Mouse (Mus musculus): ENCODE data around the gene Tmem229b.
"Not testable (repeated sequence)": the region's sequence is repeated elsewhere in the genome, so short reads cannot be mapped to it uniquely, and the experiment has no call there.

Gene Tmem229b

DNA sequence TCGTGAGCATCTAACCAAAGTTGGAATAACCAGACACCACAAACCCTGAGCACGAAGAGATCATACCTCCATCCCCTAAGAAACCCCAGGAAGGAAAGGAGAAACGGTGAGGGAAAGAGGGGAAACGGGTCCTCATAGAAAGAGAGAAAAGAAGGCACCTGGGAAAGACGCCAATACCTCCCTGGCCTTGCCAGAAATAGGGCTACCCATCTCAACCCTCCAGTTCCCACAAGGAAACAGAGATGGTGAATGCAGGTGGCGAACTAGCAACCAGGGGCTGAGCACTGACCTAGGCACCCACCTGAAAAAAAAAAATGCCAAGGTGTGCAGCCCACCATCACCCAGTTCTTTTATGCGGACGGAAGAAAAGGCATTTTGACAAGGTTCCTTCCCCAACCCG, 1.4 kb downstream of the Tmem229b start:
- DNase-seq, result no peak

DNA sequence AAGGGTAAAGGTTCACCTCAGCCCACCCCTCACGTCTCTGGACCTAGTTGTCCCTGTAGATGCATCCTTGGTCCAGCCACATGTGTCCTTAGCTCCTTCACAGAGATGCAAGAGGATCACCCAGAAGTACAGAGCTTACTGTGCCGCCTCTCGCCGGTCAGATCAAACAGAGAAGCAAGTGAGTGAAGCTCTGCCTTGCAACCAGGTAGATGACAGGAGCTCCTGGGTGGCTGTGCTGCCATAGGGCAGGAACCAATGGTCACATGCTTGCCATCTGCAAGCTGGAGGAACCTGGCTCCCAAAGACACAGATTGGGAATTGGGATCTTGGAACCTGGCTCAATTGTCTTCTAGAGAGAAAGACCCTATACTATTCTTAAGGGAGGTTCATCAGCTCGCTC, 2.0 kb downstream of the Tmem229b start:
- no peak for DNase-seq

DNA sequence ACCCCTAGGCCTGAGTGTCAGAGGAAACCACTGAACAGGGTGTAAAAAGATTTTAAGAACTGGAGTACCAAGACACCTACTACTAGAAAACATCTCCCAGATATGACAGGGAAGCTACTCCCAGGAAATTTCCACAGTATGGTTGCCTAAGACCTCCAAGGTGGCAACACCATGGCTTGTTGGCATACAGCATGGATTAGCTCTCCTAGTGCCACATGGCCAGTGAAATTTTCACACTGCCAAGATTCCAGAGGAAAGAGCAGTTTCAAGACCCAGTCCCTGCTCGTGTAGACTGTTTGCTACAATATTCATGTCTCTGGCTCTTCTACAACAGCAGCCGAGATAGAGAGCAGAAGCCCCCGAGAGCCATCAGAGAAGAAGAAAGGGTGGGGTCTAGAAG, 4.4 kb downstream of the Tmem229b start:
- DNase-seq, result no peak

DNA sequence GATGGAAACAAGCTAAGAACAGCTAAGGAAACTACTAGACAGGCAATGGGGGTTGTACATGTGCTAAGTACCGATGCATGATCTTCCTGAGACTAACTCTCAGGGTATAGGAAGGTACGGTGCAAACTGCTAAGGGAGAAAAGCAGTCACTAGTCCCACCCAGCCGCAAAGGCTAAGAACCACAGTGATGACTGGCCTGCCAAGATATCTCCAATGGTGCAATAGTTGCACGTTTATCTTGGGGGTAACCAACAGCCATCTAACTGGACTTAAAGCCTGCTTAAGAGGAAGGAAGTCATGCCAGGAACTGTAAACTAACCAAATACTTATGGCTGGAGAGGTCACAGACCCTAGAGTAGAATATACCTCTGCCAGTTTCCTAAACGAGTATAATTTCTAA, 5.0 kb downstream of the Tmem229b start:
- DNase-seq, result no peak

DNA sequence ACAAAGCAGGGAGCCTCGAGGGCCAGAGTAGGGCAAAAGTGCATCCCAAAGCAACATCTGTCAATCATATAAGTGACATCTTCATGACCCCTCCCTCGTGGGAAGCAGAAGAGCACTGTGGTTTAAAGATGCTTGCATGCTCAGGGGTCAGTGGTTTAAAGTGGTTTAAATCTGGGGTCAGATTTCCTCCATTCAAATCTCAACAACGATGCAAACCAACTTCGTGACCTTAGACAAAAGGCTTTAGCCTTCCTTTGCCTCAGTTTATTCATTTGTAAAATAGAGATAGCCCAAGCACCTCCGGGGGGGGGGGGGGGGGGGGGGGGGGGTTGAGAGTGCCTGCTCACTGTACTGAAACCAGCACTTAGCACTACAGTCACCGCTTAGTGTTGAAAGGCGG, 10.7 kb downstream of the Tmem229b start:
- DNase-seq, result no peak

DNA sequence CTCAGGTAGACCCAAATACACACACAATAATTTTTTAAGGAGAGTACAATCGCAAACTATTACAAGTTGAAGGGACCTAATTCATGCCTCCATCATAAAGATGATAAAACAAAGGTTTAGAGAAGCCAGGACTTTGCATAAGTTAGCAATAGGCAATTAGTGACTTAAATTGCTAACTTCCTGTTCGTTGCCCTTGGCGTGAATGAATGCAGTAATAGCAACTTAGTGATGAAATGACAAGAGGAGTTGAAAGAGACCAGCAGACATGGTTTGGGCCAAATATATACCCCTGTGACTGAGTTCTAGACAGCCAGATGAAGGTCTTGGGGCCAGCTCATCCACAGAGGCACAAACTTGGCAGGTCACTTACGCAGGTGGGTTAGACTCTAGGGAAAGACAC, 11.2 kb downstream of the Tmem229b start:
- DNase-seq, result no peak

DNA sequence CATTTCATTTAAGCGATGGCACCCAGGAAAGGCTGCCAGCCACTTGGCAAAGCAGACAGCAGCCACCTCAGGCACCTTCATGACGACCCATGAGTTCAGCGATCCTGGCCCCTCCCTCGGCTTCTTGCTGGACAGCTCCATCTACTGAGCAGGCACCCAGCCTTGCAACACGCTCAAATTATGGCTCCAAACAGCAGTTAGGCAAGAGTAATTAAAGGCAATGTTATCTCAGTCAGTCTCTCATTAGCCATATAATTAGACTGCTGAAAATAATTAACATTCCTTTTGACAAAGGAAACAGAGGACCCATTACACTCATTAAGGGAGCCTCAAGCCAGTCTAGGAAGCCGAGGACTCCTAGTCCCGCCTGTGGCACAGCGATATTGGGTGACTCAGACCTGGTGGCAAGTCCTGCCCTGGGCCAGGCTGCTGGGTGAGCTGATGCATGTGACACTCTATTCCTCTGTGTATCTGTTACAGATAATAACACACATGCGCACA, 19.8 kb downstream of the Tmem229b start:
- no peak for DNase-seq

DNA sequence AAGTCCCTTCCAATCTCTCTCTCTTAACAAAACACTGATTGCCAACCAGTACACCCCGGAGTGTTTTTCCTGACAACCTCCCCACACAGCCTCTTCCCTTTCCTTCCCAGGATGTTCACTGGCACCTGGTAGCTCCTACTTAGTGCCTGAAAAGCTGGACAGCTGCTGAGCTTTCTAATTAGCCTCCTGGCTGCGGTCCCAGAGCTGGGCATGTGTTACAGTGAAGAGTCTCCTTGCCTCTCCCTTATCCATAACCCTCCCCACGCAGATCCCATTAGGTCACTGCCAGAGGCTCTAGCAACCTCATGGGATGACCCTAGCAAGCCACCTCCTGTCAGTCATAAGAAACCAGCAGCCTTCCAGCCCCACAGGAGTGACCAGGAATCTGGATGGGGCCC, 23.4 kb downstream of the Tmem229b start:
- no peak for DNase-seq

DNA sequence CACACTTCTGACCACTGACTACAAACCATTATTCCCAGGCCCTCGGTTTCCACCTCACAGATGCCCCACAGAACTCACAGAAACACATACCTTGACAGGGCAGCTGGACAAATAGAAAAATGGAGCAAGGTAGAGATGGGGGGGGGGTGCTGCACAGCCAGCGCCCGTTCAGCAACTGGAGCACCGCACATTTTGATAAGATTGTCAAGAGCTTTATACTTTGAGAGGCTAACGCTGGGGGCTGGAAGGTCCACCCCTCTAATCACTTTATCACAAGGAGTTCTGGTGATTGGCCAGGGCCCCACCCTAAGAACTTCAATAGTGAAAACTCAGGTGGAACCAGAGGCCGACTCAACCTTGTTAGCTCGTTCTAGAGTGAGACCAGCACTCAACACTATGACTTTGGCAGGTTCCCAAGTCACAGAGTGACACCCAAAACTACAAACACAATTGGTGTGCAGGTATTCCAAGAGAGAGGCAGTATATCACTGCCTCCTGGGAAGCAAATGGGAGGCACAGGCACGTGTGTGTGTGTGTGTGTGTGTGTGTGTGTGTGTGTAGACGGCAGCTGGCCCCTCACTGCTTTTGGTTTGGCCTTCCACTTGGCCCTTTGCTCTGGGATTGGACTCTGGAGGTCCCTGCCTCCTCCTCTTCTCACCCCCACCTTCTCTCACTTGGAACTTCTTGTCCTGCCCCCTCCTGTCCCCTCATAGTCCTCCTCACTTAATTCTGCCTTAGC, 24.0 kb downstream of the Tmem229b start:
- DNase-seq, result no peak

DNA sequence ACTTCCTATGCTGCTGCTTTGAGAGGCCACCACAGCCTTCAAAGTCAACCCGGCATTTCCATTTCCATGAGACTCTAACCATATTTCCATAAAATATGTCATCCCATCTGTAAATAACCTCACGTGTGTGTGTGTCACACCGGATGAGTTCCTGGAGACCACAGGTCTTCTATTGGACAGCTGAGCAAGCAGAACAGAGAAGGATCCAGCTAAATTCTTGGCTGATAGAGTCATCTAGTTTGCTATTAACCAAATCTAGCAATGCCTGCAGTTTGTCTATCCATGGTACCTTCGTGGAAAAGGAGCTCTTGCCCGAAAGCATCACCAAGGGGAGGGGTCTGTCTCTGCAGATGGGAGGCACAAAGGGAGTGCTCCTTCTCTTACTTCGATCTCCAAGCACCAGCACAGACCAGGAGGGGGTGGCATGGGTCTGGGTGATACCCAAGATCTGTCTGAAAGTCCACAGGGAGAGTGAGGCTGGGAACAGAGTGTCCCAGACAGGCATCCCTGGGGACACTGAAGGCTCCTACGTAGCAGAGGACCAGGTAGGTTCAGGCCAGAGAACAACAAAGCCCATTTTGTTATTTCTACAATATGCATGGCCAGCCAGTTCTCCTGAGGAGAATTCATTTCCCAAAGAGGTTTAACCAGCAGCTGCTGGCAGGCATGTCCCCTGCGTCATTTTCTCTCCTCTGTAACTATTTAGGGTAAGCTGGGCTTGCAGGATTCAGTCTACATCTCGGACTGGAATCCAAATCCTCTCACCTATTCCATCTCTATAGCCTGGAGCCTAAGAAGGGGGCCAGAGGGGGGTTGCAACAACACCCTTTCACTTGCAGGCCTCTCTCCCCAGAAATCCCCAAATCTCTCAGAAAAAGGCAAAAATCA, 25.2 kb downstream of the Tmem229b start:
- DNase-seq, result no peak

DNA sequence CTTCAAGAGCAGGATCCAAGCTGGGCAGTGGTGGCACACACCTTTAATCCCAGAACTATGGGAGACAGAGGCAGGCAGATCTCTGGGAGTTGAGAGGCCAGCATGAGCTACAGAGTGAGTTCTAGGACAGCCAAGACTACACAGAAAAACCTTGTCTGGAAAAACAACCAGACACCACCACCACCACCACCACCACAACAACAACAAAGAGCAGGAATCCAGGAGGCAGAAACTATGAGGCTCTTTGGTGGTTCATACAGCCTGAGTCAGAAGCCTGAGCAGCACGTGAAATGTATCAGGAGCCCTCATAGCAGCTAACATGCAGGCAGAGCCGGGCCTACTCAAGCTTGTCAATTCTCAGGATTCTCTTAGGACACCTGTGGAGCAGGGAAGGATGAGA, 26.3 kb downstream of the Tmem229b start:
- no peak for DNase-seq

DNA sequence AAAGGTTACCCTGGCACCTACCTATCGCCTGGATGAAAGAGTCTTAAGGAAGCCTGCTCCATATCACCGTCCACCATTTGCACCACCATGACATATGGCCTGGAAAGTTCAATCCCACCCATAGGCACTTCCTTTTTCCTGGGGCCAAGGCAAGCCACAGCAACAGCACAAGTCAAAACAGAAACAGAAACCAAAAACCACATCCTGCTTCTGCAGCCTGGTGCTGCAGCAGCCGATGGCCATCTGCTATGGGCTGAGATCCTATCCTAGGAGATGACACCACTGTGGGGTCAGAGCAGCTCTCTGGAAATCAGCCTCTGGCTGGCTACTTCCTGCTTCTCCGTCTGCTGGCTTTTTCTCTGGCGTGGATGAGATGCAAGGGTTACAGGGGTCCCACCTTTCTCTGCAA, 26.7 kb downstream of the Tmem229b start:
- peak; percentile 78 for DNase-seq

DNA sequence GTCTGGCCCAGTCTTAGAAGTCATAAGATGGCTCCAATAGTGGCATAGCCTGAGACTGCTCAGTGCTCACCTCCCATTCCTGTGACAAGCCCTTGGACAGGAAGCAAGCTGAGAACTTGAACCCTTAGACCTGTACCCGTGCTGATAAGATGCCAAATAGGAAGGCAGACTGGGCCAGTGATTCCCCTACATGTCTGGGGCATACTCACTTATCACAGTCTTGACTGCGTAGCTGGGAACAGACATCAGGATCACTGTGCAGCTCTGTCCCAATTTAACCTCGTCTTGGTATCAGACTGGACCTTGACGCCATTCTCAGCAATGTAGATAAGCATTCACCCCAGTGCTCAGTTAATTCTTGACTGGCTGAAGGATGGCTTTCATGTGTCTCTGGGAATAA, 29.9 kb downstream of the Tmem229b start:
- no peak for DNase-seq

DNA sequence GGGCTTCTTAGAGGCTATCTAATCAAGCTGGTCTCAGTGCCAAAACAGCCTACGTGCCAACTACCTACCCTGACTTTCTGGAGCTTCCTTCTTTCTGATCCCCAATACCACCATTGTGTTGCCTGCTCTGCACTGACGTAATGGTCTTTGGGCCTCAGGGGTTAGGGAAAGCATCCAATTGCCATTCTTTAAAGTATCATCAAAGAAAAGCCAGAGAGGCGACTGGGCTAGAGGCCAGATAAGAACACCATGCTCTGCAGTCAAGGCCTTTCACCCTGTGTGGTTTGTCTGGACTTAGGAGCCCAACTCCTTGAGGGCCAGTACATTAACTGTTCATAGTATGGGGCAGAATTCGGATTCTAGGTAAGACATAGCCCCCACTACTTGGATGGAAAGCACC, 30.3 kb downstream of the Tmem229b start:
- no peak for DNase-seq

DNA sequence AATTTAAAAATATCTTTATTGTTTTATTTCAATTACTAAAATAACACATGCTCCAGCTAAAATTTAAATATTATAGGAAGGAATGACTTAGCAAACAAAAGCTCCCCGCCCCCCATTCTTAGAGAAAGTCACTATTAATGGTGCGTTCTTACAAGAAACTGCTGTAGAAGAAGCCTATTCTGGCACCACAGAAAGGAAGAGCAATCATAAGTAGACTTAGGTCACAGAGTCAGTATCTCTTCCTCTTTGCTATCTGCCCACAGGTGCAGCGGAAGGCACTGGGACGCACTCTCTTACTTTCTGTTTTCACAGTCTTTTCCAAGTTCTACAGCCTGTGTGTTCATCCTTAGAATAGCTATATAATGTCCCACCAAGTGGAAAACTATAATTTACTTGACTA, 31.6 kb downstream of the Tmem229b start:
- DNase-seq, result peak; percentile 23

DNA sequence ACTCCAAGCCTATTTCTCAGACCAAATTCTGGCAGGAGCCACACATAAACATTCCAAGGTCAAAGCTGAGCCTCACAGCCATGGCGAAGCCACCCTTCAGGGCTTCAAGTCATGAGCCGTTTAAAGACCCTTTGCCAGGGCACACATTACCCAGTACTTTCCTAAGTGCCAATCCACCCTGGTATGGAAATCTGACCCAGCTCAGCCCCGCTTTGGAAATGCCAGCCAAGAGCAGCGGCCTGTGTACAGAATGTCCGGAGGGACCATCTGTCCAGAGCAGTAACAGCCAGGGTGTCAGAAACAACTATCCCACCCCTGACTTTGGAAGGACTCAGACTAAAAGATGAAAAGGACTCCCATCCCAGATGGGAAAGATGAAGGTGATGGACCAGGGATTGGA, 32.7 kb downstream of the Tmem229b start:
- DNase-seq, result no peak

DNA sequence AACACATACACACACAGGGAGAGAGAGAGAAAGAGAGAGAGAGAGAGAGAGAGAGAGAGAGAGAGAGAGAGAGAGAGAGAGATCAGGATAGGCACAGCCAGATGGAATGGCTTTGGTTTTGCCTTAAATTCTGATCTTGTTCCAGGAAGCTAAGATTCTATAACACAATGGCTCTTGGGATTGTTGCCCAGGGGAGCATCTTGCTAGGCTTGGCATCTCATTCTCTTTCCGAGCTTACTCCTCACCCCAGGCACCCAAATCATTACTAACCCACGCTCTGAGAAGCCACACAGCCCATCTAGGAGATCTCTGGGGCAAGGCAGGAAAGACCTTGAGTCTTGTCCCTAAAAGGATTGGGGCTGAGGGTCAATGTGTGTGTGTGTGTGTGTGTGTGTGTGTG, 33.6 kb downstream of the Tmem229b start:
- DNase-seq, result no peak

DNA sequence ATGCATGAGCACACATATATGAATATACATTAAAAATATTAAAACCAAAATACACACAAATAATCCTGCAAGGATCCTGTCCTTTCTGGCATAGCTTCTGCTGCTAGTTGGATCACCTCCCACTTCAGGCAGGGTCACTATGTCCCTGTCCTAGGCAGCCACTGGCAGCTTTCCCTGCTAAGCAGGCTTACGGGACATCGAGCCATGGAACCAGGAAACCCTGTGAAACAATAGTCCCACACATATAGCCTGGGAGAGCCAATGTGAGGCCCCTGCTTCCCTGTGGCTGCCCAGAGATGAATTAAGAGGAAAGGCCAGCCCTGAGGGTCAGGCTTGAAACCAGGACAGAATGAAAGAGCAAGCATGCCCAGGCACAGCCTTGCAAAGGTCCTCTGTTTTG, 35.8 kb downstream of the Tmem229b start:
- no peak for DNase-seq

DNA sequence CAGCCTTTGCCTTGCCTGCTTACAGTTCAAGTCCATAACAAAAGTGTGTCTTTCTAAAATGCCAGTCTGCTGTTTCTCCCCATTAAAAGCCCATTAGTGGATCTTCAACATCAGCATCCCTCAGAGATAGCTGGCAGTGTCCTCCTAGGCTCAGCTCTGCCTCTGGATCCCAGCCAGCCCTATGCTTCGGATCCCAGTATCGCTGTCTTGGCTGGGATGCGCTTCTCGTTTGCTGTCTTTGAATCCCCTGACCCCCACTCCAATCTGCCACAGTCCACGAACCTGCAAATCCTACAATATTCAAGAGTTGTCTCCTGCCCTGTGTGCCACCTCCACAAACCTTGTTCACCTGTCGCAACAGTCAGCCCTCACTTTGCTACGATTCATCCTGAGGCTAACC, 36.7 kb downstream of the Tmem229b start:
- no peak for DNase-seq

DNA sequence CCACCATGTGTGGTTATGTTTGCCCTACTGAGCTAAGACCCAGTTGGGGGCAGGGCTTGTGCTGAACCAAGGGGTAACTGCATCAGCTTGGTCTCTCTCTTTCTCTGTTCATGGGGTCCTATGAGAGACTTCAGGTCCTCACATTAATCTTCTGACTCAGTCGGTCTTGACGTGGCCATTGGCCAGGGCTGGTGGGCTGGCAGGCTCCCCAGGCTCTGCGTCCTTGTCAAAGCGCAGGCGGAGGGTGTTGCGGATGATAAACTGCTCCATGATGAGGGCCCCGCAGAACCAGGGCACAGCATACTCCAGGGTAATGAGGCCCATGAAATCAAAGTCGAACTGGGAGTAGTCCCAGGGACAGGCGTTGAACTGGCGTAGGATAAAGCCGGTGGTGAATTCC, 42.9 kb downstream of the Tmem229b start:
- DNase-seq, result not testable (repeated sequence)

DNA sequence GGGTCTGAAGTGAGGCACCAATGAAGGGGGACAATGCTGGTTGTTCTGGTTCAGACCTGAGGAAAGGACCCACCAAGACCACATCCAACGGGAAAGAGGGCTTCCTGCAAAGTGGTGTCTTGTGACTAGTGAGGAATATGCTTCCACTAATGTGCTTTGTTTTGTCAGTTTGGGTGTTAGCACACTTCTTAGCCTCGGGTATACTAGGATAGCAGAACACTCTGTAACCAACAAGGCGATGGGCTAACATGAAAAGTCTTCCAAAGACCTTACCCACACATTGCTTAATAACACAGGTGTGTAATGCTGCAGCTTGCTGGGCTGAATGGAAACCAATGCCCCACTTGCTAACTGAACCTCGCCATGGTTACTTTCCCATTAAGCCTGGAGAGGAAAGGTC, 51.0 kb downstream of the Tmem229b start:
- no peak for DNase-seq

DNA sequence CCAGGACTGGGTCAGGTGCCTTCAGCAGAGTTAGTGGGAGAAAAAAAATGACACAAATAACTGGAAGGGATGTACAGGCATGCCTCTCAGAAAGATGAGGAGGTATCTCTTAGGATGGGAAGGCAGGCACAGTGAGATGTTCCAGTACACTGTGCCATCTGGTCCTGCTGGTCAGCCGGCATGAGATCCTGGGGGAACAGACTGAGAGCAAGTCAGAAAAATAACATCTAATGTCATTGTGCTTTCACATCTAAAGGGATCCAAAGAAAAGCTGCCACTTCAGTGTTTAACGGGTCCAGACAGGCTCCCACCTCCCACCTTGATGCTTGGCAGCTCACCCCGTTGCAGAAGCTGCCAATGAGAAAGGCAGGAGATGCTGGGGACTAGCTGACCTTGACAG, 54.9 kb downstream of the Tmem229b start:
- DNase-seq, result no peak

DNA sequence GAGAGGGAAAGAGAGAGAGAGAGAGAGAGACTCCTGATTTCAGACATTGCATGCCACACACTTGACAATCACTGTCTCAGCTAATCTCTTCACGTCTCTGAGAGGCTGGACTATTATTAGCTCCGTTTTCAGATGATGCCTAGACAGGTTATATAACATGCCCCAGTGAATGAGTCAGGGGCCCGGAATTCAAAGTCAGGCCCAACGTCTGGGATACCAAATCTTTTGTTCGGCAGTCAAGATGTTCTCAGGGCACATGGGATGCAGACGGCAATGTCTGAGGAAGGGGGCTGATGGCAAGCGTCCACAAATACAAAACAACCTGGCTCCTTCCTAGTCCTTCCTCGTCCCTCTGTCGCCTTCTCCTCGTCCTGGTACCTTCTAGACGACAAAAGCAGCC, 55.4 kb downstream of the Tmem229b start:
- DNase-seq, result no peak

DNA sequence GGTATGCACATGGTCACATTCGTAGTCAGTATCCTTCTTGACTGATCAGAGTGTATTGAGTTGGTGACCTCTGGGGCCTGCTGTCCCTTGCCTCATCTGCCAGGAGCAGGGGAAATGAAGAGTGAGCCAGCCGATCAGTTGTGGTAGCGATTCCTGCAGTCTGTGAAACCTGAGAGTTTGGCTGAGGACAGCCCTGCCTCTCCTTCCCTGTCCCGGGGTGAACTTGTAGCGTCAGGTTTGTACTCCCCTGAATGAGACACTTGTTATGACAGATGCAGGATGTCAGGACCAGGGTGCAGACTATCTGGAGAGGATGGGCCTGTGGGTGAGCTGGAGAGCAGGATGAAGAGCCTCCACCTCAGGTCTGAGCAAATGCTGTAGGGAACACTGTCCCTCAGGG, 59.8 kb downstream of the Tmem229b start:
- no peak for DNase-seq

Measured in thymus, postnatal 25 days (tissue).